Mouse (Mus musculus): Measurements from ENCODE around the gene Taf1b.

DNA sequence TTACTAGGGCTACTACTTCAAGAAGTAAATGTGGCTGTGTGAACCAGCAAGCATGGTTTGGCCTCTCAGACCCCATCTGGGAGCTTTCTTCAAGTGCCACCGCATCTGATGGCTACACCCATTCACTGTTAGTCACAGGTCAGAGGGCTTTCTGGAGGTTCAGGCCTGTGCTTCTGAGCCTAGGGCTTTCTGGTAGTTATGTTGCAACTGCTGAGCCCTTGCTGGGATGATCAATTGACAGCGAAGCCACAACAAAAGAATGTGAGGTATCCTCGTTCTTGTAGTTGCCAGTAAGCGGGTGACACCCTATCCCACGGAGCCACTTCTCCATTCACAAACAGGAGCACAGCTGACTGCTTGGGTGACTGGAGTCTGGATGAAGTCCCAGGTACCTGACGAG is 67.2 kb downstream of the Taf1b start:
- no peak for TF ChIP-seq CTCF (IDR thresholded peaks at IDR 0.05; ENCODE audit: low read depth)
- no peak for TF ChIP-seq EP300 (IDR thresholded peaks at IDR 0.05; ENCODE audit: low read depth)

Measured in liver, embryonic 14.5 days (tissue).